Mouse (Mus musculus): ENCODE measurements around the gene Jazf1. TPM values are rescaled to one million over a fixed set of nuclear protein-coding genes. Genes with fewer than 3 reads are reported as not detected.

The Jazf1 gene
- polyA plus RNA-seq, 1 experiment from 2014 or later = 6.2 TPM

GRCm38 (mm10) chr6:52918980-52919379 is 149.5 kb downstream of the Jazf1 start:
- Histone ChIP-seq H3K27me3 (replicated peaks) (no peaks in the 10 kb centered on the region), H3K4me2 (replicated peaks) (no peak overlapping the region), H3K4me1 (replicated peaks) (no peaks in the 10 kb centered on the region), H3K9me3 (no peaks in the 10 kb centered on the region), H3K36me3 (no peaks in the 10 kb centered on the region), H3K4me3 (replicated peaks) (no peak overlapping the region), H3K9ac (no peak overlapping the region), H3K27ac (no peak overlapping the region)
- peak; percentile 56; the same call in 1 of the 2 replicates for ATAC-seq
- 0% methylated on average over 2 of the region's 2 CpGs for WGBS

DNA sequence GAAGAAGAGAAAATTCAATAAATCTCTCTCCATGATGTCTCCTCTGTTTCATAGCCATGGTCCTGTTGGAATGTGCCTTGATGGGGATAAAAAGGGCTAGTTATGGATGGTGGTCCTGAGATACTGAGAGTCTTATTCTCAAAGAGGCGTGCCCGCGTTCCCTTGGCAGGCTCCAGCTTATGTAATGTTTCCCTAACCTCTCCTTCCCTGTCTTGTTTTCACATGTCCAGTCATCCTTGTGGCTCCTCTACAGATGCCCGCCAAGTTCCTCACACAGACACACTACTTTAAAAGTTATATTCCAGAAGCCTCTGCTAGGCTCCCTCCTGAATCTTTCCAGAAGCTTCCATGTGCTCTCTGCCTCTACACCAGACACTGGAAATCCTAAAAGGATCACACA is 151.0 kb downstream of the Jazf1 start:
- H3K9me3 ChIP-seq = no peaks in the 10 kb centered on the region
- H3K4me2 ChIP-seq (replicated peaks) = no peak overlapping the region
- H3K9ac ChIP-seq = no peak overlapping the region
- H3K36me3 ChIP-seq = no peaks in the 10 kb centered on the region
- H3K4me3 ChIP-seq (replicated peaks) = no peak overlapping the region
- WGBS = 88% methylated on average over 4 of the region's 4 CpGs
- no peak overlapping the region for H3K27ac ChIP-seq
- no peaks in the 10 kb centered on the region for H3K27me3 ChIP-seq (replicated peaks)
- ATAC-seq = no peak
- H3K4me1 ChIP-seq (replicated peaks) = no peaks in the 10 kb centered on the region

- WGBS = 79% methylated on average over 3 of the region's 3 CpGs
- Histone ChIP-seq H3K9ac (no peak overlapping the region), H3K27me3 (replicated peaks) (no peaks in the 10 kb centered on the region), H3K36me3 (no peaks in the 10 kb centered on the region), H3K4me2 (replicated peaks) (no peak overlapping the region), H3K27ac (no peak overlapping the region), H3K4me1 (replicated peaks) (no peaks in the 10 kb centered on the region), H3K9me3 (no peaks in the 10 kb centered on the region), H3K4me3 (replicated peaks) (no peak overlapping the region)
- ATAC-seq = no peak
Observed at GRCm38 (mm10) chr6:52916836-52917376, 151.5 kb downstream of the Jazf1 start.

DNA sequence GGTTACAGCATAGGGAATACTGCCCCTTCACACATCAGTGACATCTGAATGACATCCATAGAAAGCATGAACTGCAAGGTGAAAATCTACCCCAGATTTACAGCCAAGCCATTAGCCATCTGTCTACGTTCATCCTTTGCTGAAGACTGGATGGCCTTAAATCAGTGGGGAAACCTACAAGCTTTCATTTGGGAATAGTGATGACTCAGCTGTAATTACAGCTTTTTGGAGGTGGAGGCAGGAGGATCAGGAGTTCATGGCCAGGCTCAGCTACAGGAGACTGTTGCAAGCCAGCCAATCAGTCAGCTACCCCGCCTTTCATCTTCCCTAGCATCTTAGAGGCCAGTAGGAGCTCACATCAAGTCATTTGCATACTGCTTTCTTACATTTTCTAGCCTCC is 153.5 kb downstream of the Jazf1 start:
- Histone ChIP-seq H3K27ac (no peak overlapping the region), H3K4me3 (replicated peaks) (no peak overlapping the region)
- ATAC-seq = no peak

GRCm38 (mm10) chr6:52912143-52912918 is 156.1 kb downstream of the Jazf1 start:
- Histone ChIP-seq H3K27ac (no peak overlapping the region), H3K4me1 (replicated peaks) (no peaks in the 10 kb centered on the region), H3K9ac (no peak overlapping the region), H3K9me3 (no peaks in the 10 kb centered on the region), H3K4me3 (replicated peaks) (no peak overlapping the region), H3K4me2 (replicated peaks) (no peak overlapping the region), H3K36me3 (no peaks in the 10 kb centered on the region), H3K27me3 (replicated peaks) (no peaks in the 10 kb centered on the region)
- 78% methylated on average over 5 of the region's 5 CpGs for WGBS
- no peak for ATAC-seq

More for the DNA sequence above, 153.5 kb downstream of the Jazf1 start:
- no peak overlapping the region for H3K4me2 ChIP-seq (replicated peaks)
- H3K9ac ChIP-seq = no peak overlapping the region
- WGBS = 84% methylated on average over 2 of the region's 2 CpGs
- H3K36me3 ChIP-seq = no peaks in the 10 kb centered on the region
- H3K4me1 ChIP-seq (replicated peaks) = no peaks in the 10 kb centered on the region
- no peaks in the 10 kb centered on the region for H3K9me3 ChIP-seq
- H3K27me3 ChIP-seq (replicated peaks) = no peaks in the 10 kb centered on the region

DNA sequence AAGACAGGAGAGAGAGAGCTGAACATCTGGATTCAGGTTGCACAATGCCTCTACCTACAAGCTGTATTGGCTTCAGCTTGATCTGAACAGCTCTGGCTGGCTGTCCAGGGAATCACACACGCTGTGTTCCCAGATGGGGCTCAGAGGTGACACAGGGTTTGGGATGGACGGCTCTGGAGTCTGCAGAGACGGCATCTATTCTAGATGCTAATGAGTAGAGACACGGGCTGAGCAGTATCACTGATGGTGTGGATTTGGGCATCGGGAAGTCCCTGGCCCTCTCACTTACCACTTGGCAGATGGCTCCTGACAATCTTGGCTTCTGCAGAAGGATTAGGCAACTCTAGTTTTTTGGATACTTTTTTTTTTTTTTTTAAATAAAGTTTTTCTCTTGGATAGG is 161.6 kb downstream of the Jazf1 start:
- WGBS = 85% methylated on average over 5 of the region's 5 CpGs

GRCm38 (mm10) chr6:52905100-52905499 is 163.3 kb downstream of the Jazf1 start:
- no peak for ATAC-seq

More for the DNA sequence above, 161.6 kb downstream of the Jazf1 start:
- no peak for ATAC-seq
- Histone ChIP-seq H3K27ac (no peak overlapping the region), H3K4me2 (replicated peaks) (no peak overlapping the region), H3K4me3 (replicated peaks) (no peak overlapping the region), H3K4me1 (replicated peaks) (no peaks in the 10 kb centered on the region), H3K27me3 (replicated peaks) (no peaks in the 10 kb centered on the region), H3K36me3 (no peaks in the 10 kb centered on the region), H3K9me3 (no peaks in the 10 kb centered on the region), H3K9ac (no peak overlapping the region)

GRCm38 (mm10) chr6:52903226-52903960 is 165.0 kb downstream of the Jazf1 start:
- H3K9me3 ChIP-seq = no peaks in the 10 kb centered on the region
- H3K4me1 ChIP-seq (replicated peaks) = no peaks in the 10 kb centered on the region
- 73% methylated on average over 4 of the region's 4 CpGs for WGBS
- H3K4me3 ChIP-seq (replicated peaks) = no peak overlapping the region
- no peak overlapping the region for H3K9ac ChIP-seq
- H3K27ac ChIP-seq = no peak overlapping the region
- no peak overlapping the region for H3K4me2 ChIP-seq (replicated peaks)
- ATAC-seq = no peak
- H3K27me3 ChIP-seq (replicated peaks) = no peaks in the 10 kb centered on the region
- H3K36me3 ChIP-seq = no peaks in the 10 kb centered on the region

More at GRCm38 (mm10) chr6:52905100-52905499, 163.3 kb downstream of the Jazf1 start:
- Histone ChIP-seq H3K36me3 (no peaks in the 10 kb centered on the region), H3K4me3 (replicated peaks) (no peak overlapping the region), H3K4me1 (replicated peaks) (no peaks in the 10 kb centered on the region), H3K9ac (no peak overlapping the region), H3K9me3 (no peaks in the 10 kb centered on the region), H3K27me3 (replicated peaks) (no peaks in the 10 kb centered on the region), H3K27ac (no peak overlapping the region; the same call in 1 of the 2 replicates), H3K4me2 (replicated peaks) (no peak overlapping the region)
- WGBS = 48% methylated on average over 3 of the region's 3 CpGs

GRCm38 (mm10) chr6:52899574-52900245 is 168.7 kb downstream of the Jazf1 start:
- Histone ChIP-seq H3K4me3 (replicated peaks) (no peak overlapping the region), H3K9me3 (no peaks in the 10 kb centered on the region), H3K9ac (no peak overlapping the region), H3K4me1 (replicated peaks) (no peaks in the 10 kb centered on the region), H3K27me3 (replicated peaks) (no peaks in the 10 kb centered on the region), H3K4me2 (replicated peaks) (no peak overlapping the region), H3K36me3 (no peaks in the 10 kb centered on the region), H3K27ac (no peak overlapping the region)
- no peak for ATAC-seq
- WGBS = 91% methylated on average over 3 of the region's 3 CpGs

- no peaks in the 10 kb centered on the region for H3K4me1 ChIP-seq (replicated peaks)
- no peak overlapping the region for H3K4me3 ChIP-seq (replicated peaks)
- no peaks in the 10 kb centered on the region for H3K36me3 ChIP-seq
- no peak overlapping the region for H3K27ac ChIP-seq
- H3K9me3 ChIP-seq = no peaks in the 10 kb centered on the region
- ATAC-seq = no peak
- no peaks in the 10 kb centered on the region for H3K27me3 ChIP-seq (replicated peaks)
- no peak overlapping the region for H3K9ac ChIP-seq
- WGBS = 77% methylated on average over 4 of the region's 4 CpGs
- no peak overlapping the region for H3K4me2 ChIP-seq (replicated peaks)
Observed at GRCm38 (mm10) chr6:52895075-52895474, 173.4 kb downstream of the Jazf1 start.

- Histone ChIP-seq H3K4me3 (replicated peaks) (no peak overlapping the region), H3K27ac (no peak overlapping the region), H3K36me3 (no peaks in the 10 kb centered on the region), H3K9me3 (no peaks in the 10 kb centered on the region), H3K27me3 (replicated peaks) (no peaks in the 10 kb centered on the region), H3K9ac (no peak overlapping the region), H3K4me1 (replicated peaks) (no peaks in the 10 kb centered on the region), H3K4me2 (replicated peaks) (no peak overlapping the region)
- no peak for ATAC-seq
- 40% methylated on average over 13 of the region's 13 CpGs for WGBS
Observed at GRCm38 (mm10) chr6:52894501-52894823, 174.0 kb downstream of the Jazf1 start.

DNA sequence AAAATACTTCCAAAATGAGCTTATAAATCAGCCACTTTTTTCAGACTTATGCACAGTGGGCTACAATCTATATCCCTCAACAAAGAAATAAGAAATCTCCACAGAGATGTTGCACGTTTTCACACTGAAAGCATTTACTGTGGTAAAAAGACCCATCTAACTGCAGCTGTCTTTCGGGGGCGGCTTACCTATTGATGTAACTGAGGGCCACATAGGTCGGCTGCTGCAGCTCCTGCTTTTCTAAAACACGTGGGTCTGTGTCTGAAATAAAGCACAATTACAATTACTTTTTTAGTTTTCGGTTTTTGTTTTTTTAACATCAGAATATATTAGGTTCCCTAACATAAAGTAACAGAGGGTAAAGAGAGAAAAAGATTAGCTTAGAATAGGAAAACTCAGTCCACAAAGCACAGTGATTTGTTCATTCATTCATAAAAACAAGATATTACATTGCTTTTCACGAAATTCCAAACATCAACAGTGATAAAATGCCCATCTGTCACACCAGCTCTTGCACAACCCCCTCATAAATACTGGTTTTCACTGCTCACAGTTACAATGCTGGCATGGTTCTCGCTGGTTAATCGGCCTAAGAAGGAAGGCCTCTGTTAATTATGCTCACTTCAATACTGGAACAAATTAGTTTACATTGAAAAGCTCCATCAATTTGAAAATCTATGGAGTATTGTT is 174.5 kb downstream of the Jazf1 start:
- H3K4me2 ChIP-seq (replicated peaks) = no peak overlapping the region
- 60% methylated on average over 9 of the region's 9 CpGs for WGBS
- H3K27me3 ChIP-seq (replicated peaks) = no peaks in the 10 kb centered on the region
- H3K9ac ChIP-seq = no peak overlapping the region
- no peaks in the 10 kb centered on the region for H3K9me3 ChIP-seq
- ATAC-seq = no peak
- H3K4me3 ChIP-seq (replicated peaks) = no peak overlapping the region
- H3K27ac ChIP-seq = no peak overlapping the region
- no peaks in the 10 kb centered on the region for H3K36me3 ChIP-seq
- H3K4me1 ChIP-seq (replicated peaks) = no peaks in the 10 kb centered on the region
